Mouse (Mus musculus) central nervous system, embryonic 11.5 days (tissue): ENCODE data around the gene Cyp2d26. TPM values are rescaled to one million over a fixed set of nuclear protein-coding genes. Genes with fewer than 3 reads are reported as not detected.

Experiments used
- polyA plus RNA-seq: library from polyadenylated mRNA; depleted of rRNA; stranded (reverse); fragments of >200 nt; gene quantifications from 2 replicates; pipeline ENCODE4 v1.2.3, GENCODE M21; 2012; rRNA removed

Cyp2d26 gene
- polyA plus RNA-seq: 0.25 and 0.26 TPM in 2 replicates

DNA sequence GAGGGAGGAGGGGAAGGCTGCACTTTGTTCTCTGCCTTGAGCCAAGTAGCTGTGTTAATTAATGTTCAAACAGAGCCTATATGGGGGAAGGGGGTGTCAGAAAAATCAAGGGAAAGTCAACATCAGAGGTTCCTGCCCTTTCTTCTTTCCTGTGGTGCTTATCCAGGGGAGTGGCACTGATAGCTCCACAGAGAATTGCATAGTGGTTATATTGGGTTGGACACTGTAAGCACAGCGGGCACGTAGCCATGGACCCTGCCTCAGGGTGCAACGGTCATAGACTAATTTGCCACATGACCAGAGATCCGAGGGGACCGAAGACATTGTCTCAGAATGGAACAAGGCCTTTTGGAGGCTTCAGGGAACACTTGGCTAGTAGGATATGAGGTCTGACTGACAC is at the start of gene Cyp2d26:
Cyp2d26 (minus strand) TSS at position 18 of the 400 bp plus-strand sequence.

DNA sequence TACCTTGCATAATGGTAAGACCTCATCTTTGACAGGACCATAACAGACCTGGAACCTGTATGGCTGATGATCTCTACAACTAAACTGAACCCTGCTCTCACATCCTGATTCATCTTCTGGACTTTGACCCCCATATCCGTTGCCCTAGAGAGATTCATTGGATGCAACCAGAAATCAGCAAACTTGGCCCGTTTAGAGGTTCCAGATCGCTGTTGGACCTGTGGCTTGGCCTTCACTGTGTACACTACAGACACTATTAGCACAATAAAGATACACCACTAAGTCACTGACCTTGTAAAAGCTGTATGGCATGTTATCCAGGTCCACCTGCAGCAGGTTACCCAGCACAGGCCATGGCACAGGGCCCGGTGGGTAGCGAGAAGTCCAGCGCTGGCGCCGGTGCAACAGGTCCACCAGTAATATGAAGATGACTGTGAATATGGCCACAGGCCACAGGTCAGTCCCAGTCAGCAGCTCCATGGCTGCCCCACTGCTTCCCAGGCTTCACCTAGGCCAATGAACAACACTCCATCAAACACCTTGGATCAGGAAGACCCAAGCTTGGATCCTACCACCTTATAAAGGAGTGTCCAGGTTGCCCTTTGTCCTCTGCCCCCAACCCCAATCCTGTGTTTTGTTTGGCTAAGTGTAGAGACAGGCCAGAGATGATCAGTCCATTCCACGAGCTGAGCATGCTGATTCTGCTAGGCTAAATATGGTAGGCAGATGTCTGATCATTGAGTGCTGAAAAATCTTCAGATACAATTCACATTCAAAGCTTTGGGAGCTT is 30.3 kb downstream of the Cyp2d26 start, which contains the start of gene Cyp2d40:
Cyp2d40 (minus strand) TSS at position 553 of the 790 bp plus-strand sequence.

Other genes with a start within 250 kb of the Cyp2d26 start
- gene Cyp2d12, start 239.2 kb downstream of the Cyp2d26 start, polyA plus RNA-seq: not detected in 2 replicates
- not detected in 2 replicates for gene Cyp2d34, start 173.3 kb downstream of the Cyp2d26 start, polyA plus RNA-seq
- gene Cyp2d40, start 30.1 kb downstream of the Cyp2d26 start, polyA plus RNA-seq: 0.07 TPM in 1 of 2 replicates, not detected in the other
- 25.4 and 31.7 TPM in 2 replicates for gene Tcf20, start 193.6 kb upstream of the Cyp2d26 start, polyA plus RNA-seq
- gene Nfam1, start 239.0 kb upstream of the Cyp2d26 start, polyA plus RNA-seq: 2.3 and 2.9 TPM in 2 replicates